Mouse (Mus musculus) myocyte (in vitro differentiated cells): Measurements from ENCODE around the gene Slx4. TPM values are rescaled to one million over a fixed set of nuclear protein-coding genes. Genes with fewer than 3 reads are reported as not detected.

Experiments used
- H3K27me3 ChIP-seq: one replicate; pipeline ENCODE4 v1.6.1; 2011; ENCODE audit not compliant: control insufficient read depth, insufficient read depth, insufficient read length
- H3K36me3 ChIP-seq: one replicate; pipeline ENCODE4 v1.6.1; 2011; ENCODE audit not compliant: control insufficient read depth, insufficient read depth
- H3K4me2 ChIP-seq: one replicate; pipeline ENCODE4 v1.6.1; 2011; ENCODE audit warnings: low read depth, control low read depth
- H3K4me3 ChIP-seq: one replicate; pipeline ENCODE4 v1.5.1; 2011; ENCODE audit warnings: mild to moderate bottlenecking, control low read depth, moderate library complexity
- H3K79me2 ChIP-seq: one replicate; pipeline ENCODE4 v1.6.1; 2011; ENCODE audit not compliant: control insufficient read depth, insufficient read depth
- H3ac ChIP-seq: one replicate; pipeline ENCODE4 v1.6.1; 2011; ENCODE audit not compliant: control insufficient read depth, insufficient read length
- CEBPB ChIP-seq: IDR thresholded peaks from 2 replicates; pipeline ENCODE4 v1.6.1; 2011; ENCODE audit warnings: mild to moderate bottlenecking, moderate library complexity; ENCODE audit not compliant: poor library complexity, insufficient read depth, severe bottlenecking
- E2F4 ChIP-seq: IDR thresholded peaks from one replicate; pipeline ENCODE4 v1.6.1; 2011; ENCODE audit warnings: mild to moderate bottlenecking, control low read depth, moderate library complexity; ENCODE audit not compliant: insufficient read depth
- MAX ChIP-seq: IDR thresholded peaks from one replicate; pipeline ENCODE4 v1.6.1; 2011; ENCODE audit warnings: low read depth, mild to moderate bottlenecking, control low read depth
- MYOD1 ChIP-seq, 3 experiments: IDR thresholded peaks; one replicate each; pipeline ENCODE4 v1.6.1; 2011; ENCODE audit warnings: control low read depth in 2 of 3, low read depth in 2 of 3, mild to moderate bottlenecking in 2 of 3, moderate library complexity in 1 of 3; ENCODE audit not compliant: insufficient read length in 2 of 3, control insufficient read depth in 1 of 3
- MYOG ChIP-seq, 3 experiments: IDR thresholded peaks; one replicate each; pipeline ENCODE4 v1.6.1; 2011; ENCODE audit warnings: control low read depth in 2 of 3, low read depth in 2 of 3, mild to moderate bottlenecking in 2 of 3; ENCODE audit not compliant: insufficient read length in 2 of 3, control insufficient read depth in 1 of 3, insufficient read depth in 1 of 3
- POLR2A ChIP-seq: IDR thresholded peaks from one replicate; pipeline ENCODE4 v1.6.1; 2011; ENCODE audit warnings: low read depth, mild to moderate bottlenecking, control low read depth, moderate library complexity; ENCODE audit not compliant: insufficient read length
- POLR2AphosphoS2 ChIP-seq: IDR thresholded peaks from one replicate; pipeline ENCODE4 v1.6.1; 2011; ENCODE audit warnings: low read depth, control low read depth; ENCODE audit not compliant: insufficient read length
- REST ChIP-seq: IDR thresholded peaks from one replicate; pipeline ENCODE4 v1.6.1; 2011; ENCODE audit warnings: mild to moderate bottlenecking, control low read depth, moderate library complexity; ENCODE audit not compliant: insufficient read depth, insufficient read length
- SRF ChIP-seq: IDR thresholded peaks from one replicate; pipeline ENCODE4 v1.6.1; 2011; ENCODE audit warnings: low read depth; ENCODE audit not compliant: control insufficient read depth, insufficient read length
- TCF12 ChIP-seq: IDR thresholded peaks from one replicate; pipeline ENCODE4 v1.6.1; 2011; ENCODE audit warnings: mild to moderate bottlenecking, control low read depth; ENCODE audit not compliant: poor library complexity, insufficient read depth, severe bottlenecking
- TCF3 ChIP-seq: IDR thresholded peaks from one replicate; pipeline ENCODE4 v1.6.1; 2011; ENCODE audit warnings: low read depth, control low read depth; ENCODE audit not compliant: insufficient read length
- USF1 ChIP-seq: IDR thresholded peaks from one replicate; pipeline ENCODE4 v1.6.1; 2011; ENCODE audit warnings: low read depth, mild to moderate bottlenecking, control low read depth, moderate library complexity
- polyA plus RNA-seq: library from polyadenylated mRNA; unstranded; fragments of >200 nt; fragmentation: generic; extraction: Trizol; gene quantifications from one replicate; pipeline ENCODE4 v1.2.1, GENCODE M21; 2012; ENCODE audit warnings: missing spikeins

Gene Slx4
- polyA plus RNA-seq, 1 experiment, result 11.9 TPM

DNA sequence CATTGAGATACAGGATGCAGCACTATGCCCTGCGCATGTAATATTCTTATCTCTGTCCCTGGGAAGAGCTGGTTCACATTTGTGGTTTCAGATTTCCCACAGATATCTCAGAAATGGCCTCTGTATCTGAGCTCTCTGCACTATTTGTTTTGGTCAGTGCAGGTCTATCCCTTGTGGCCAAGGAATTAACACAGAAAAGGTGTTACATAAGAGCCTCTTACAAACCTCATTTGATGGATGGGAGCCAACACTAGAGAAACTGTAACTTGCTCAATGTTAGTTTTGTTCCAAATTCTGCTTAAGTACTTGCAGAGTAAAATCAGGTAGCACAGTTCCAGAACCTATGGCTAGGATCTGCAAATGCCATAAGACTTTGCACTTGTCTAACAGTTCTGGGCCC lies 69.5 kb downstream of the Slx4 start:
- Histone ChIP-seq H3K36me3 (peaks cover 9% of the 10 kb centered on the region), H3K79me2 (no peaks in the 10 kb centered on the region)

DNA sequence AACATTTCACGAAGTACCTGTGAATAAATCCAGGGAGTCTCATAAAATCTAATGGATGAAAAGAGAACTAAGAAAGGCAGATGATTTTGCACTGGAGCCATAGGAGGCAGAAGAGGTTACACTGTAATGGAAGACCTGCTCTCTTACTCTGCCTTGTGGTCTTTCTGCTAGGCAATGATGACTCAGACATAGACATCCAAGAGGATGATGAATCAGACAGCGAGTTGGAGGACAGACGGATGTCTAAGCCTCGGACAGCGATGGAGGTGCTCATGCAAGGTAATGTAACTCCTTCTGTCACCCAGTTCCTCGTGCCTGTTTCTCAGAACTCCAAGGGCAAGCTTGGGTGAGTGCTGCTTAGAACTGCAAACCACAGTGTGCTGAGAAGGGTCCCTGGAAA lies 70.0 kb downstream of the Slx4 start:
- Histone ChIP-seq H3K36me3 (peaks cover 9% of the 10 kb centered on the region), H3K27me3 (no peaks in the 10 kb centered on the region), H3K4me3 (no peak overlapping the region), H3ac (no peak overlapping the region), H3K4me2 (no peak overlapping the region), H3K79me2 (no peaks in the 10 kb centered on the region)
- TF ChIP-seq CEBPB (0 out of 2 replicates have a peak, but pooled peaks have one; percentile 47), MYOG (IDR thresholded peaks at IDR 0.05; ENCODE audit: control insufficient read depth in 1 of 3, insufficient read depth in 1 of 3, insufficient read length in 2 of 3, low read depth in 2 of 3) (no peak)

More for the DNA sequence above, 69.5 kb downstream of the Slx4 start:
- Histone ChIP-seq H3K4me3 (no peak overlapping the region), H3K4me2 (no peak overlapping the region), H3ac (no peak overlapping the region), H3K27me3 (no peaks in the 10 kb centered on the region)
- TF ChIP-seq TCF12, result no peak

DNA sequence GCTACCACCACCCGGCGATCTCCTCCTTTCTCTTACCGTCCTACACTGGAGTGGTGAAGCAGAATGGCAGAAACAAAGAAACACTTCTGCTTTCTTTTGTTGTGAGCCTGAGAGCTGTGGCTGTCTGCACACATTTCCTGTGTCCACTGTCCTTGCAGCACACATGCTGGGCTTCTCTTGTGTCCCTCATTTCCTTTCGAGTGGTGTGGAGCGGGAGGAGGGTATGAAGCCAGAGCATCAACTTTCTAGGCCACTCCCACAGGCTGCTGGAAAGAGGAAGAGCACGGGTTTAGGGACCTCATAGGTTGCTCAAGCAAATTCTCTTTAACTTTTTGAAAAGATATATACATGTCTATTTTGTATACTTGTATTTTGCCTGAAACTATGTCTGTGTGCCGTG lies 74.4 kb downstream of the Slx4 start:
- H3K79me2 ChIP-seq, result no peaks in the 10 kb centered on the region
- no peaks in the 10 kb centered on the region for H3K27me3 ChIP-seq
- no peak overlapping the region for H3K4me2 ChIP-seq
- H3K4me3 ChIP-seq, result no peak overlapping the region
- H3ac ChIP-seq, result no peak overlapping the region
- TF ChIP-seq MAX (no peak), MYOG (IDR thresholded peaks at IDR 0.05; ENCODE audit: control insufficient read depth in 1 of 3, insufficient read depth in 1 of 3, insufficient read length in 2 of 3, low read depth in 2 of 3) (no peak), SRF (no peak), CEBPB (no peak), TCF12 (no peak), POLR2AphosphoS2 (no peak), USF1 (no peak), POLR2A (no peak), TCF3 (no peak), E2F4 (no peak), REST (no peak), MYOD1 (IDR thresholded peaks at IDR 0.05; ENCODE audit: control insufficient read depth in 1 of 3, insufficient read length in 2 of 3, low read depth in 2 of 3) (no peak)
- peaks cover 10% of the 10 kb centered on the region for H3K36me3 ChIP-seq

Other genes with a start within 250 kb of the Slx4 start
- gene Olfr15, start 172.9 kb downstream of the Slx4 start, polyA plus RNA-seq, result not detected
- gene Zfp174, start 156.5 kb downstream of the Slx4 start, polyA plus RNA-seq, result 0.70 TPM
- 31.2 TPM for gene Naa60, start 131.4 kb downstream of the Slx4 start, polyA plus RNA-seq
- 1.7 TPM for gene Zfp597, start 119.2 kb downstream of the Slx4 start, polyA plus RNA-seq
- 0.18 TPM for gene Gm20695, start 119.1 kb downstream of the Slx4 start, polyA plus RNA-seq
- gene 1700037C18Rik, start 95.1 kb downstream of the Slx4 start, polyA plus RNA-seq, result 3.5 TPM
- gene Cluap1, start 95.0 kb downstream of the Slx4 start, polyA plus RNA-seq, result 10.1 TPM
- 1.3 TPM for gene Nlrc3, start 27.1 kb downstream of the Slx4 start, polyA plus RNA-seq
- 0.89 TPM for gene Dnase1, start 33.2 kb upstream of the Slx4 start, polyA plus RNA-seq
- gene Trap1, start 74.1 kb upstream of the Slx4 start, polyA plus RNA-seq, result 103 TPM
- 7.1 TPM for gene Crebbp, start 210.2 kb upstream of the Slx4 start, polyA plus RNA-seq